46 mouse cellular contexts compared by ENCODE assay signal in genomic region chr8:122414311-122414710, GRCm38 (mm10). TPM values are rescaled to one million over a fixed set of nuclear protein-coding genes. Genes with fewer than 3 reads are reported as not detected.
"Had no signal": no experiment of that assay in that cellular context is flagged by ENCODE, and none has a peak within 500 bp of the region (broad histone marks: within the 10 kb centered on the region; RNA-seq: fewer than 3 reads in every experiment).

No protein-coding gene starts in this region.

- H3K27me3 ChIP-seq: limb, embryonic 12.5 days; limb, embryonic 13.5 days; limb, embryonic 15.5 days; liver, embryonic 12.5 days; liver, embryonic 13.5 days; liver, embryonic 15.5 days; lung, embryonic 15.5 days; megakaryocyte, embryonic 14.5 days; midbrain, embryonic 12.5 days; midbrain, embryonic 13.5 days; midbrain, embryonic 15.5 days; neural tube, embryonic 12.5 days had no signal

- H3K4me3 ChIP-seq: limb, embryonic 10.5 days; limb, embryonic 12.5 days; limb, embryonic 13.5 days; limb, embryonic 15.5 days; liver, embryonic 12.5 days; liver, embryonic 13.5 days; liver, embryonic 15.5 days; lung, embryonic 15.5 days; megakaryocyte, embryonic 14.5 days; midbrain, embryonic 10.5 days; midbrain, embryonic 12.5 days; midbrain, embryonic 13.5 days; midbrain, embryonic 15.5 days; myocyte; neural tube, embryonic 12.5 days had no signal

- ATAC-seq: liver, embryonic 12.5 days; liver, postnatal 0 days; lung, postnatal 0 days; midbrain, embryonic 13.5 days; midbrain, embryonic 15.5 days; midbrain, embryonic 16.5 days had no signal

- H3K4me2 ChIP-seq: limb, embryonic 12.5 days; limb, embryonic 13.5 days; limb, embryonic 15.5 days; liver, embryonic 11.5 days; liver, embryonic 12.5 days; liver, embryonic 13.5 days; liver, embryonic 15.5 days; lung, embryonic 14.5 days; lung, embryonic 15.5 days; midbrain, embryonic 11.5 days; midbrain, embryonic 12.5 days; midbrain, embryonic 13.5 days; midbrain, embryonic 15.5 days; neural tube, embryonic 12.5 days had no signal

- H3K4me1 ChIP-seq: limb, embryonic 10.5 days; limb, embryonic 12.5 days; limb, embryonic 13.5 days; limb, embryonic 15.5 days; liver, embryonic 15.5 days; lung, embryonic 15.5 days; midbrain, embryonic 10.5 days; midbrain, embryonic 12.5 days; midbrain, embryonic 13.5 days; midbrain, embryonic 15.5 days; neural tube, embryonic 12.5 days had no signal

- H3K27ac ChIP-seq: limb, embryonic 10.5 days; limb, embryonic 12.5 days; limb, embryonic 13.5 days; limb, embryonic 15.5 days; liver, embryonic 12.5 days; liver, embryonic 13.5 days; liver, embryonic 14.5 days; liver, embryonic 15.5 days; lung, embryonic 15.5 days; midbrain, embryonic 10.5 days; midbrain, embryonic 12.5 days; midbrain, embryonic 13.5 days; midbrain, embryonic 15.5 days; neural tube, embryonic 12.5 days had no signal

- H3K9ac ChIP-seq: limb, embryonic 12.5 days; limb, embryonic 13.5 days; limb, embryonic 15.5 days; liver, embryonic 12.5 days; liver, embryonic 13.5 days; liver, embryonic 14.5 days; liver, embryonic 15.5 days; liver, postnatal 0 days; lung, embryonic 14.5 days; lung, embryonic 15.5 days; midbrain, embryonic 12.5 days; midbrain, embryonic 13.5 days; midbrain, embryonic 15.5 days; neural tube, embryonic 12.5 days had no signal

- H3K9me3 ChIP-seq: limb, embryonic 10.5 days; limb, embryonic 12.5 days; limb, embryonic 13.5 days; limb, embryonic 15.5 days; liver, embryonic 12.5 days; liver, embryonic 13.5 days; liver, embryonic 15.5 days; lung, embryonic 15.5 days; megakaryocyte, embryonic 14.5 days; midbrain, embryonic 10.5 days; midbrain, embryonic 12.5 days; midbrain, embryonic 13.5 days; midbrain, embryonic 15.5 days; neural tube, embryonic 12.5 days had no signal

- DNase-seq: left cerebral cortex, postnatal 4 days; liver; liver, embryonic 13.5 days; liver, postnatal 0 days; lung, adult 18-20 months; lung, adult 2 months; lung, embryonic 14.5 days; lung, postnatal 10 days; lung, postnatal 14 days; lung, postnatal 36 days; lung, postnatal 4 days; midbrain, embryonic 14.5 days had no signal

RNA-seq across cellular contexts. Expression of gene Il17c, which starts 7.5 kb away (rescaled TPM):
- total RNA-seq: left cerebral cortex, postnatal 10 days; left cerebral cortex, postnatal 14 days; left cerebral cortex, postnatal 25 days; left cerebral cortex, postnatal 36 days; liver, adult 2 months; megakaryocyte progenitor cell, adult 5-6 weeks; megakaryocyte, adult 5-6 weeks; megakaryocyte-erythroid progenitor cell, adult 5-6 weeks; midbrain, postnatal 0 days; monocyte, adult 5-6 weeks had no signal
- polyA plus RNA-seq: limb, embryonic 11.5 days; limb, embryonic 12.5 days; limb, embryonic 13.5 days; liver, adult 2 months; liver, embryonic 11.5 days; liver, embryonic 12.5 days; liver, embryonic 13.5 days; liver, embryonic 14.5 days; liver, embryonic 15.5 days; liver, embryonic 16.5 days; liver, postnatal 0 days; lung, embryonic 14.5 days; lung, embryonic 15.5 days; lung, embryonic 16.5 days; lung, postnatal 0 days; macrophage; midbrain, embryonic 10.5 days; midbrain, embryonic 11.5 days; midbrain, embryonic 12.5 days; midbrain, embryonic 13.5 days; midbrain, embryonic 14.5 days; midbrain, embryonic 15.5 days; midbrain, embryonic 16.5 days; myocyte; neural tube, embryonic 12.5 days had no signal

RNA-seq across cellular contexts. Expression of gene Cyba, which starts 18.4 kb away (rescaled TPM):
- polyA plus RNA-seq: myocyte had no signal

RNA-seq across cellular contexts. Expression of gene Snai3, which starts 46.2 kb away (rescaled TPM):
- total RNA-seq: left cerebral cortex, postnatal 10 days; left cerebral cortex, postnatal 14 days; left cerebral cortex, postnatal 4 days; liver, adult 2 months; megakaryocyte-erythroid progenitor cell, adult 5-6 weeks; midbrain, postnatal 0 days; monocyte, adult 5-6 weeks had no signal
- polyA plus RNA-seq: limb, embryonic 10.5 days; limb, embryonic 11.5 days; macrophage; midbrain, embryonic 10.5 days; midbrain, embryonic 11.5 days; midbrain, embryonic 12.5 days; midbrain, embryonic 13.5 days; midbrain, embryonic 14.5 days; midbrain, embryonic 15.5 days; midbrain, embryonic 16.5 days; midbrain, postnatal 0 days; neural tube, embryonic 11.5 days; neural tube, embryonic 12.5 days had no signal
